Mouse (Mus musculus) MEL-GATA-1-ER (cell line): Measurements from ENCODE around the gene Foxj3.
"Not testable (repeated sequence)": the region's sequence is repeated elsewhere in the genome, so short reads cannot be mapped to it uniquely, and the experiment has no call there.

Experiments
- DNase-seq: peaks from one replicate; pipeline ENCODE4 v3.0.0-alpha.2; 2012; ENCODE audit warnings: low read depth; ENCODE audit errors: extremely low read depth

The Foxj3 gene

DNA sequence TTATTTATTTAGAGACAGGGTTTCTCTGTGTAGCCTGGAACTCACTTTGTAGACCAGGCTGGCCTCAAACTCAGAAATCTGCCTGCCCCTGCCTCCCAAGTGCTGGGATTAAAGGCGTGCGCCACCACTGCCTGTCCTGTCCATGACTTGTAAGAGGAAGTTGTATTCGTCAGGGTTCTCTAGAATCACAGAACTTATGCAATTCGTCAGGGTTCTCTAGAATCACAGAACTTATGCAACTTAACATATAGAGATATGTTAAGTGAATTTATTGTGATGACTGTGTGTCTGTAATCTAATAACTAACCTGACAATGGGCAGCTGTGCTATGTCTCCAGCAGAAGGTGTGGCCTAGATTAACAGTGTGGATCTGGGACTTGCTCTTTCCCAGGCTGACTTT is at the start of gene Foxj3:
Foxj3 (plus strand) TSS at position 390 of the 400 bp plus-strand sequence.
- not testable (repeated sequence) for DNase-seq

DNA sequence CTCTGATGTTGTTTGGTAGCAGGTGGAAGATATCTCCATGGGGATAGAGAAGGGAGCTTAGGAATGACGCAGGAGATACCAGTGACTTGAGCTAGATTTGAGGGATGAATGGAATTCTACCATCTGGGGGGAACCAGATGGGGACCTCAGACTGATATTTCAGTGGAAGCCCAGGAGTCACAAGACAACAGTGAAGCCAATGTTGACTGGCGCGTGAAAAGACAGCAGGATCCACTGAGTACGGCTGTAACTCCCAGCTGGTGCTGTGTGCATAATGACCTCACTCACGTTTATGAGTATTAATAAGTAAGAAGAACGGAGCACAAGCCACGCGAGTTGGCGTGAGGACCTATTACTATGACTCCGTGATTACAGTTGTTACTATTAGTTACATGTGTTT is 47.1 kb upstream of the Foxj3 start:
- no peak for DNase-seq

DNA sequence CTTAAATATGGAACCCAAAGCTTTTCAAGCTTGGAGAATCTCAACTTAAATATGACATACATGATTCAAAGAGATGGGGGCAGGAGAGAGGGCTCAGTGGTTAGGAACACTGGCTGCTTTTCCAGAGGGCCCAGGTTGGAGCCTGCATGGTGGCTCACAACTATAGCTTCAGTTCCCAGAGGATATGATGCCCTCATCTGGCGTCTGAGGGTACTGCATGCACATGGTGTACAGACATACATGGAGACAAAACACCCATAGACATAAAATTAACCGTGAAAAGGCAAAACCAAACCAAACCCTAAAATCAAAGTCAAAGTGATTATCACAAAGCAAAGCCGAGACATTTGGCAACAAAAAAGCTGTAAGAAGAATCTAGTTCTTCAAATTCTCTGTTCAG is 46.0 kb upstream of the Foxj3 start:
- peak; percentile 30 for DNase-seq

GRCm38 (mm10) chr4:119492291-119492932 is 44.4 kb upstream of the Foxj3 start, which contains the start of gene Rimkla:
TSS of gene Rimkla (minus strand) at chr4:119492628.
- DNase-seq, result no peak

DNA sequence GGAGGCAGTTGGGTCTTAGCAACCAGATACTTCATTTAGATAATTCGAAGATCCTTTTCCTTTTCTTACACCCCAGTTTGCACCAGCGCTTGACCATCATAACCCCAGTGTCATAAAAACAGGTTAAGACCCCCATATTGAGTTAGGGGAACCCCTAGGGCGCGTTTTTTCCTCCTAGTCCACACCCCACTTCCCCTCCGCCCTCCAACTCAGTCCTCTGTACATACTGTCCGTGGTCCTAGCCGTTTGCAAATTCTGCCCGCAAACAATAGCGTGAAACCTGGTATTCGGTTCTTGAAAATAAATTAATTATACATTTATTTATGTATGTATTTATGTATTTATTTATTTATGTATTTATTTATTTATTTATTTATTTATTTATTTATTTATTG is 43.9 kb upstream of the Foxj3 start:
- no peak for DNase-seq

DNA sequence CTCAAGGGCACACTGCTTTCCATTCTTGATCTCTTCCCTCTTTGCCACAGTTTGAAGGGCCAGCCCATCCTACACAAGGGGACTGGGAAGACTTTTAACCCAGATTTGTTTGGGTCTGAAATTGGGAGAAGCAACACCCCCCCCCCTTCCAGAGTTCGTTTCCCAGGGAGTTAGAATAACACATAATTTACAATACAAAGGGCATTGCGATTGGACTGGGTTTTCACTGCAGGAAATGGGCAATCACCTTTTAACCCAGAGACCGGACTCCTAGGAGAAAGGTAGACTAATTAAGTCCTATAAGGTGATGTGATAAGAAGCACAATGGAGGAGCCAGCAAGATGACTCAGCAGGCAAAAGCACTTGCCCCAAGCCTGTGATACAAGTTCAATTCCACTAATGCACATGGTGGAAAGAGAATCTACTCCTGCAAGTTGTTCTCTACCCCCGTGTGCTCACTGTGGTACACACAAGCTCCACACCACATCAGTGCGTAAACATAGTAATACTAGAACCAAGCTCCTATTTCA is 38.4 kb upstream of the Foxj3 start:
- no peak for DNase-seq

GRCm38 (mm10) chr4:119511591-119511990 is 25.2 kb upstream of the Foxj3 start:
- no peak for DNase-seq

GRCm38 (mm10) chr4:119512731-119513141 is 24.1 kb upstream of the Foxj3 start:
- no peak for DNase-seq

GRCm38 (mm10) chr4:119523575-119523974 is 13.2 kb upstream of the Foxj3 start:
- DNase-seq, result no peak

DNA sequence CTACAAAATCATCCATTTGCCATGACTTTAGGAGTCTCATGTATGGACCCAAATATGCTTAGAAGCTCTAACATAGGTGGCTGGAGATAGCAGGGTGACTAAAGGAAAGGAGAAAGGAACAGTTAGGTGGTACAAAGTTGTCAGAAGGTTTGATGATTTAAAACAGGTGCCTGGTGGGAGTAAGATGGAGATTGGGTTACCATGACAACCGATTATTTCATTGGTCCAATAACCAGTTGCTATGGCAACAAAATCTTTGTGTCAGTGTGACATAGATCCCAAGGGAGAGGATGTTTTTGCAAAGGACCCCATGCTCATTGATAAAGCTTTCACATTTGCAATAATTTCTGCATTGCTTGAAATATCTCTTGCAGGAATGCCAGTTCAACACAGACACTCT is 12.8 kb upstream of the Foxj3 start:
- no peak for DNase-seq

GRCm38 (mm10) chr4:119524466-119524865 is 12.3 kb upstream of the Foxj3 start:
- no peak for DNase-seq

DNA sequence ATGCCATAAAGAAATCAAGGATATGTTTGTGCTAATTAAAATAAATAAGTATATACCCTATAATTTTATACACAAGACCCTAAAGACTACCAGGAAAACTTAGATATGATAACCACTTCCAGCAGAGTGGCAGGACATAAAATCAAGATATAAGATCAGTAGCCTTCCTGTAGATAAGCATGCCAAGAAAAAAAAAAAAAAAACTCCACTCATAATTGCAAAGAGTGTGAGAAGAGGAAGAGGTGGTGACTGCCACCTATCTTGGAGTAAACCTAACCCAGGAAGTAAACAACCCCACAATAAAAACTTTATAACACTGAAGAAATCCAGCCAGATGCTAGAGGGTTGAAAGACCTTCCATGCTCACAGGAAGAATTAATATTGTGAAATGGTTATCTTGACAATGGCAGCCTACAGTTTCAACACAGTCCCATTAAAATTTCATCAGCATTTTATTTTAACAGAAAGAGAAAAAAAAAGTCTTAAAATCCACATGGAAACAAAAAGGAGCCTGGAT is 10.4 kb upstream of the Foxj3 start:
- DNase-seq, result no peak

DNA sequence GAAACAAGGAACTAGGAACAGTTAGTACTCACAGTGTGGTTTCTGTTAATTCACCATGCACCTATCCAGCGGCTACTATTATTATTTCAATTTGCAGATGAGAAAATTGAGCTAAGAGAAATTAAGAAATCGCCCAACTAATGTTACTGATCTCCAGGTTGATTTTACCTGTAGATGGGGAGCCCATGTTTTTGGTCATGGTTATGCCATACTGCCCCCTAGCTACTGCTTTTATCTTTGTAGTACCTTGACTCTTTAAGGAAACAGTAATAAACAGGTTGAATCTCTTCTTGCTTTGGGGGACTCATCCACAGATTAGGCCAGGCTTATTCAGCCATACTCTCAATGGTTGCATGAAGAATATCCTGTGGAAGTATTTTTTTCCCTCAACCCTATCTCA is 5.0 kb upstream of the Foxj3 start:
- DNase-seq, result no peak

GRCm38 (mm10) chr4:119535103-119535502 is 1.7 kb upstream of the Foxj3 start:
- DNase-seq, result no peak

DNA sequence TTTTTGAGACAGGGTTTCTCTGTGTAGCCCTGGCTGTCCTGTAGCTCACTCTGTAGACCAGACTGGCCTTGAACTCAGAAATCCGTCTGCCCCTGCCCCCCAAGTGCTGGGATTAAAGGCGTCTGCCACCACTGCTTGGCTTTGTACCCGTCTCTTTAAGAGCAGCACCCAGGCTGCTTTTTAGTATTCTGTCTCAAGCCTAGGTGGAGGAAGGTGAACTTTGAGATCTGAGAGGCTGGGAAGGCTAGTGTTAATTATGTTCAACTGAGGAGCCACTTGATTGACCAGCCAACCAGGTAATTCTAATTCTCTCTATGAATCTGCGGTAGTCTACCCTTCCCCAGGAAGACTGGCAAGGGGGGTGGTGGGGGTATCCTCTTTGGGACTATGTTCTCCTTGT is 632 bp downstream of the Foxj3 start:
- no peak for DNase-seq

- peak; percentile 73 for DNase-seq
Measured at GRCm38 (mm10) chr4:119539031-119539824, 2.4 kb downstream of the Foxj3 start, which contains the start of gene Frg2f1. TSS of gene Frg2f1 (minus strand) at chr4:119539529.

DNA sequence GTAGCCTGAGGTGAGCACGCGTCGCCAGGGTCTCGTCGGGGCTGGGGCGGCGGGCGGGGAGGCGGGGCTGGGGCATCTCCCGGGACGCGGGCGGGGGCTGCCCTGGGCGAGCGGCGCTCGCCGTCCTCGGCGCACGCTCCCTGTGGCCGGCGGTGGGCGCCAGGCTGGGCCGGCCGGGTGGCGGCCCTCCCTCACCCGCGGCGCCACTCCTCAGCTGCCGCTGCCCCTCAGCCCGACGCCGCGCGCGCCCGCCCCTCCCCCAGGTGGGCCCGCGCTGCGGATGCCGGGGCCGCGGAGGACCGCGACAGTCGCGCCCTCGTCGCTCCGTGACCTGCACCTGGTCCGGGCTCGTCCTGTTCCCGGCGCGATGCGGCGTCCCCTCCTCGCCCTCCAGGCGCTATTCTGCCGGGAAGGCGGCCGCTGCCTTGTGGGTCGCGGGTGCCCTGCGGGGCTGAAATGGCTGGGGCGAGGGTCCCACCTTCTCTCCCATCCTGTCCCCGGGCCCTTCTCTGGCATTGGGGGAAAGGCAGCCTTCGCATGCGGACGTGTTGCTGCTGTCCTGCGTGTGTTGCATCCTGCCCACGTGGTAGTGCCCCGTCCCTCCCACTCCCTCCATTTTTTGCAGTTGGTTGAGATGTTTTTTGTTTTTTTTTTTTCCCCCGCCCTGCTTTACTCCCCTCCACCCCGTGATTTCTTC is 3.2 kb downstream of the Foxj3 start:
- no peak for DNase-seq

GRCm38 (mm10) chr4:119540533-119540890 is 3.7 kb downstream of the Foxj3 start:
- no peak for DNase-seq

DNA sequence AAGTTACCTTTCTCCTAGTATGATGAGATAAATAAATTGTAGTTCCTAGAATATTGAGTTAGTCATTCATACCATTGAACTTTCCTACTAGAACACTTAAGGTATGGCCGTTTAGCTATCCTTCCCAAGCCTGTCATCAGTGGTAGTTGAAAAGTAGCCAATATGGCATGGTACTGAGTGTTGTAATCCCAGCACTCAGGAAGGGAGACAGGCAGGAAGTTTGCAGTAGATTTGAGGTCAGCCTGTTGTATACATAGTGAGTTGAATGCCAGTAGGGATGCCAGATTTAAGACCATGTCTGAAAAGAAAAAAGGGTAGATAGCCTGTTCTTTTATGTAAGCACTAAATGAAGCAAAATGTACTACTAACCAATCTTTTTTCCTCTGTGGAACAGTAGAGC is 14.1 kb downstream of the Foxj3 start:
- no peak for DNase-seq

- no peak for DNase-seq
Measured at GRCm38 (mm10) chr4:119555466-119555865, 18.7 kb downstream of the Foxj3 start.

GRCm38 (mm10) chr4:119563136-119563535 is 26.3 kb downstream of the Foxj3 start:
- no peak for DNase-seq

GRCm38 (mm10) chr4:119566322-119566835 is 29.6 kb downstream of the Foxj3 start:
- DNase-seq, result no peak
